Mouse (Mus musculus) lung, postnatal 4 days (tissue): Measurements from ENCODE around the gene Cntn6.

Experiments used
- DNase-seq, 2 experiments: peaks; one replicate each; pipeline ENCODE4 v3.0.0; 2021

The Cntn6 gene

DNA sequence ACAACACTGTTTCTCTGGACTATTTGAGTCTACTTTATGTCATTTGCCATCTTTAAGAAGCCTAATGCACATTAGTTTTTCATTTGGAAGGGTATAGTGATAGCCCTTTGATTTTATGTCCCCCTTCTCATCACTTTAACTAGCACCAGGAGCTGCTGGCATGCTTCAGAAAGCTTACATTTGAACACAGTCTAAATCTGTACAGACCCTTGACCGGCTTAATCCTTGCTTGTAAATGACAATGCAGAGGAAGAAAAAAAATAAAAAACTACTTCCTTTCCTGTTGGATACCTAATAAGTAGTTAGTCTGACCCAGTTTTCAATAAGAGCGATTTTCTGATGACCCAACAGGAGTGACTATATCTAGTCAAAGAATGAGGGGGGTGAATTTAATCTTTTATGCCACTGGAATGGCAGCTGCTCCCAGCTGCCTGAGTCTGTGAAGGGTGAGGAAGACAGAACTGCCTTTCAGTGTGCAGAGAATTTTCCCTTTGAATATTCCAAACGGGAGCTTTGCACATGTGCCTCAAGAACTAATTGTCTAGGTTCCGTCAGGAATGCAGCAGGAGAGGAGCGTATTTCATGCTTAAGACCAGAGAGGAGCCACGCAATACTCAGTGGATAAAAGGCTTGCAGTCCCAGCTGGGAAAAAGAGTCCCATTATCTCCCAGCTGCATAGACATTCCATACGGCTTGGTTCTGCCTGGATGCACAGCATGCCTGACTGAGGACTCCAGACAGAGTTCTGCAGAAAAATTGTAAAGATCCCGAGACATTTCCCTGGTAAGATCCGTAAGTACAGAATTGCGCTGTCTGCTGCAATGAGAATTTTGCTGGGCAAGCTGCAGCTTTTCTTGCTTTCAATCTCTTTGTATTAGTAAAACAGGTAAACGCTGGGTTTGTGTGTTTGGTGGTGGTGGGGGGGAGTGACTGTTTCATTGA, at the start of gene Cntn6:
Gene Cntn6 (plus strand): TSS at position 301 of the 942 bp plus-strand sequence.
- no peak for DNase-seq

DNA sequence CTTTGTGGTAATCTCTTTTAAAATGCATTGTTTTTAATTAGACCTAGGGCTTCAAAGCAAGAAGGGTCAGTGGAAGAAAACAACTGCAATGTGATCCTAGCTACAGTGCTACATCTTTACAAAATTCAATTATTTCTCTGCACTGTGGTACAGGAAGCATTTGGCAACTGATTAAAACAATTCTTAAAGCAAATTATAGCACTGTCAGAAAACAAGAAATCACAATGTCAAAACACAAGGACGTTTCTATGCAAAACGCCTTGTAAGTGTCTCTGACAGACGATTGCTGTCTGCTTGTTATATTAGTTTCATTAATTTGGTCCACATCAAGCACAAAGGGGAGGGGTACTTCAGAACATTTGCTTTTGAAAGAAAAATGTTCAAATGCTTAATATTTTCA, 48.9 kb upstream of the Cntn6 start:
- DNase-seq: no peak

DNA sequence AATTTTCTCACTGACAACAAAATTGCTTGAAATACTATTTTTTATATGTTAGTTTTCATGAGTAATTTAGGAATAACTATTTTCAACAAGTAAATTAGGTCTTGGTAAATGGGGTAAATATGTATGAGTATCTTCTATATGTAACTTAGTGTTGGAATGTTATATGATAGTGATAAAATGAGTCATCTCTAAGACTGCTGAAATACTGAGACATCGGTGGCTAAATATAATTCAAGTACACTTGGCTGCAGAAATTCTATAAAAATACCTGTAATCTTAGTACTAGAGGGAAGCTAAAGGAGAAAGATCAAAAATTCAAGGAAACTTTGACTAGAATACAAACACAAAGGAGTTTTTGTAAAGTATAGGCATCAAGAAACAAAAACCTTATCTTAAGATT, 21.9 kb upstream of the Cntn6 start:
- no peak for DNase-seq

DNA sequence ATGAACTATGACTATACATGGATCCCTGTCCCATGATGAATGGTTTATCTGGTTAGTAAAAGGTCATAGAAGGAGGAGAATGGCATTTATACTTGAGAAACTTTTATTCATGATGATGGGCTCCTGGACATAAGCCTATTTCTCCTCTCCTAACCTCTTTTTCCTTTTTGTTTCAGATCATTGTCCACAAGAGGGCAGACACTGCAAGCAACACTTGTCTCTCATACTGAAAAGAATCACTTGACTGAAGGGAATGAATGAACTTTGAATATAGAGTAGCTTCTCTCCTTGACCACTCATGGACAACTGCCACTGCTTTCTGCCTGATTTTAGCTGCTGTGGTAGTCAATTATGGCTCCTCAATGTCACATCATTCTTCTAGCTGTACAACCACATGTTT, 13.3 kb upstream of the Cntn6 start:
- DNase-seq: no peak

DNA sequence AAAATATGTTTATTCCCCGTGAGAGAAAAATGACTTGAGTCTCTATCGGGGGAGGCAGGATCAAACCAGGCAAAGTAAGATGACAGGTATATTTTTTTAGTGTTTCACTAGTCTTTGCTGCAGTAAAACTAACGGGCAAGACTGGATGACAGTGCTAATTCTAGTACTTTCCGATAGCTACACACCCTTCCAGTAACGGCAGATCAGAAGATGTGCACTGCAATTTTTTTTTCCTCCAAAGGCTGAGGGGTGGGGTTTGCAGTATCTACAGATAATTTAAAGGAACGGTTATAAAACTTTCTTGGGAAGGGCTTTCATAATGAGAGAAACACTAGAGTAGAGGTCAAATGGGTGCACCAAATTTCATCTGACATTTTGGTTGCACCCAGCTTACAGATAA, 869 bp downstream of the Cntn6 start:
- no peak for DNase-seq

DNA sequence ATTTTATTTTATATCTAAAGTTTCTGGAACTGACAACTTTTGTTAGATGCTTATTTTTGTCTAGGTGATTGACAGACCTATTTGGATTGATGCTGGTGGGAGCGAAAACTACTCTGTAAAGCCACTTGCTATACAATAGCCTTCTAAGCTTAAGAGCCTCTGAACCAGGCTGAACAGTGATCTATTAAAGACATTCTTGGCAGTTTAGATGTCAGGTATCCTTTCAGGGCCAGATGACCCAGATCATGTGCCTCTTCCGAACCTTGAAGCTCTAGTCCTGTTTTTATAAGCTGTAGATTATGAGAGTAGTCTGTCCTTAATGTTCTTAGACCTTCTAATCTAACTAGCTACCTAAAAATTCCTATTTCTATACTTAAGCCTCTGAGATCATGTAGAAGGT, 3.2 kb downstream of the Cntn6 start:
- DNase-seq: no peak

DNA sequence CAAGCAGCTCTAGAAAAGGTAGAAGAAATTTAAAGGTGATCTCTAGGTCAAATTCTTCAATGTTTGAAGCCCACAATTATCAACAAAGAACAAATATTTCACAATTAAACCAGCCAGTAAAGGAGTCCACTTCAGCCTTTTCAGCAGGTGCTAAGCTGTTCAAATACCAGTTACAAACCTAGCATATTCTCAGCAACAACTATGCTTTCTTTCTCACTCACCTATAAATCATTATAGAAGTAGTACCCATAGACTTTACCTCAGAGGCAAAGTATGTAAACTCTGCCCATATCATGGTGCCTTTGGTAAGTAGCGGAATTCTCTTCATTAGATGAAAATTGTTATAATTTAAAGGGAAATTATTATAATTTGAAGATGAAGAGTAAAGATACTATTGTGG, 71.4 kb downstream of the Cntn6 start:
- no peak for DNase-seq

DNA sequence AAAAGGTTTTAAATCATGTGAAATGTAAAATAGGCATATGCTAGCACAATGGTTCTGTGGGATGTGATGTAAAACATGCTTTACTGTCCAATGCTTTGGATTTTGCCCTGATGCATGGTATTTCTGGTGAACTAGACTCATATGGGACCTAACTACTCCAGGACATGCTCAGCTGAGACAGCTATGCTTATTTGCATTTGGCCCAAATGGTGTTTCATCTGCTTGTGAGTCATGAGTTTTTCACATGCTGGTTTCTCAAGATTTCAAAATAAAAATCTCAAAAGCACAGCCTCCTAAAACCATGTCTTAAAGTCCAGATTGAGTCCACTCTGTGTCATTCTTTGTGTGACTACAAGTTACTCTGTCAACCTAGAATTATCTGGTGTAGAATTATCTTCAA, 77.0 kb downstream of the Cntn6 start:
- no peak for DNase-seq

DNA sequence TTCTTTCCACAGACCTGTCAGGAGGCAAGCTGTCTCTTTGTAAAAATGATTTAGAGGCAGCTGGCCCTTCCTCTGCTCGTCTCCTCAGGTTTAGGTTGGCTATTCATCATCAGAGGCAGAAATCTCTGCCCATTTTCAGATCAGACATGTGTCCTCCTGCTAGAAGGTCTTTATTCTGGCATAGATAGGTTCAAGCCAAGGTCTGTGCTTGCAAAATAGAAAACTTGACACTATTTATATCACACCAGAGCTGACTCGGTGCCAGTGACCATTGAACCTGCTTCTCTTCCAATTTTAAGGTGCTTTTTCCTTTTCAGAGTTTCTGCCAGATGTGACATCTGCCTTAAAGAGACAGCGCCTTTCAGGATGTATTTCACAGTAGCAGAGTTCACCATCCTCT, 95.4 kb downstream of the Cntn6 start:
- no peak for DNase-seq

DNA sequence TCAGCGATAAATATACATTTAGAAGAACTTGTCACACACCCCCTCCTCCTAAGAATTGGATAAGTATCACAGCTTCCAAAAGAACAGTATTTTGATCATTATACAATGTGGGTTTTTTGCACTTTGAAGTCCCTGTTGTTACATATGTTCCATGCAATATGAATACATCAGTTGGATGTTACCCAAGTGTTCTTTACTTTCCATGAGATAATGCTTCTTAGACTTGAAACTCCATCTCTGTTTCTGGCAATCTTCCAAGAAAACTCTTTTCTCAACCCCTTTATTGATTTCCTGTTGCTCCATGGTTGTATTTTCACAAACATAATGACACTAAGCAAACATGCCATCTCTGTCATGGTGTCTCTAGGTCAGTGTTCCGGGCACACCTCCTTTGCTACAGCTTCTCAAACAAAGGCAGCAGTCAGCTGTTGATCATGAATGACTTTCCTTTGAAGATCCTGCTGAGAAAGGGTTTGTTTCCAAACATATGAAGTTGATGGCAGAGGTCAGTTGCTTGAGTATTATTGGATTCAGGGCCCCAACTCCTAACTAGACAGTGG, 108.3 kb downstream of the Cntn6 start:
- DNase-seq: no peak

DNA sequence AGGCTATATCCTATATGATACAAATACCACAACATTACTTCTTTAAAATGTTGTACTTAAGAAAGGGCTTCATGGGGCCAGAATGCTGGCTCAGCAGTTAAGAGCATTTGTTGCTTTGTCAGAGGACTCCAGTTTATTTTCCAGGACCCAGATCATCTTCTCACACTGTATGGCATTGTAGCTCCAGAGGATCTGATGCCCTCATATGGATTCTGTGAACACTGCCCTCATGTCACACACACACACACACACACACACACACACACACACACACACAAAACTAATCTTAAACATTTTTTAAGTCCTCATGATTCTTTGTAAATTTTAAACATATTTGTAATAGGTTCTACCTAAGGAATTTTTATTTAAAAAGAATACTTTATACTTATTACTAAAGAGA, 110.3 kb downstream of the Cntn6 start:
- DNase-seq: no peak

DNA sequence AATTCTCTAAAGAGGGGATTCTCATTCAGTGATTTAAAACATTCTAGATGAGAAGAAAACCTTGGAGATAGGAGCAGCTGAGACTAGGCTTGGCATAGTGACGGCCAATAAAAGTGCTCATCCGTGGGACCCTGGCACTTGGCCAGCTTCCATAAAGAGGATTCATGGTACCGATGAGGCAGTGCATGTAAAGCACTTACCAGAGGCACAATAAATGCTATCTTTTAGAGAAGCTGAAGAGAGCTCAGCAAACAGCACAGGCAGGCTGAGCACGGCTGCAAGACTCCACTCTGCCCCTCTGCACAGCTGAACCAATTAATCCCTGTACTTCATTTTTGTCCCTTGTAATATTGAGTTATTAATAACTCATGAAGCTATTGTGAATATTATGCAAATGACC, 110.8 kb downstream of the Cntn6 start:
- no peak for DNase-seq

DNA sequence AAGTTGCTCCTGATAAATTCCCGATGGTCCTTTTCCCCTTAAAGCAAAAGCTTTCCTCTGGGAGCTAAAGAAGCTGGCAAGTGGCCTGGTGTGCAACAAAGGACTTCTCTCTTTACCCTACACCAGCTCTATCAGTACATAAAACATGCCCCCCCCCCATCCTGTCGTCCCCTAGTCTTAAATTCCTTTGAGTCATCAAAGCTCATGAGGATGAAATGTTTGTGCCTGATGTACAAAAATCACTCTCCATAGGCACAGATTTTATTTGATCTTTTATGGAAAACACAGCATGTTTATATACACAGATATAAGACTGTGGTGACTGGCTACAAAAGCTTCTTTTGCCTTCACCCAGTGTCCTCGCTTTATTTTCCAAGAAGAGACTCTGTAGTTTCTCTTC, 112.6 kb downstream of the Cntn6 start:
- no peak for DNase-seq

DNA sequence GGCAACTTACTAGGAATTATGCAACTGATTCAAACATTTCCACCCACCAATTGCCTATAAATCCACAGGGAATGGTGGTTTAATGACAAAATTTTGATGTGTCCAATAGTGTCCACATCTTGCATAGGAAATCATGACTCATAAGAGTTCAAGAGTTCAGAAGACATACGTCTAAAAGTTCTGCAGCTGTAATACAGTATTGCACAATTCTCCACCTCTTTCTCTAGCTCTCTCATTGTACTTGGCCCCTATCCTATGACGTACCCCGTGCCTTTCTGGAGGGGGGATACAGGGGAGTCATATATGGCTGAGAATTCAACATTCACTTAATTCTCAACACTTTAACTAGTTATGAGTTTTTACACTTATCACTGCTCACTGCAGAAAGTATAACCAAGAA, 160.9 kb downstream of the Cntn6 start:
- DNase-seq: no peak

DNA sequence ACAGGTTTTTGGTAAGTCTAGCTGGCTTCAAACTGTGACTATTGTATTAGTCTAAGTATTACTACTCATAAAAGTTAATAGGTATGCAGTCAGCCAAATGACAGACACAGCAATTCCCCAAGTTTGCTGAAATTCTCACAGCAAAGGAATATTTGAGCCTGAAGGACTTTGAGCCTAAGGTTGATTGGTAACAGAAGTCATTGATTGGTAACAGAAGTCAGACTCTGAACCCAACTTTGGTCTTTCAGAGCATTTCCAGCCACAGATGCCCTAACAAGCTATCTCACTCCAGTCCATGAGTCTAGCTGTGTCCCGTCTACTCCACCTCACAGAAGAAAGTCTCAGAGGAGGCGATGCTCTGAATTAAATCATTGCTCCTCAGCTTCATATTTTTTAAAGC, 176.1 kb downstream of the Cntn6 start:
- no peak for DNase-seq

DNA sequence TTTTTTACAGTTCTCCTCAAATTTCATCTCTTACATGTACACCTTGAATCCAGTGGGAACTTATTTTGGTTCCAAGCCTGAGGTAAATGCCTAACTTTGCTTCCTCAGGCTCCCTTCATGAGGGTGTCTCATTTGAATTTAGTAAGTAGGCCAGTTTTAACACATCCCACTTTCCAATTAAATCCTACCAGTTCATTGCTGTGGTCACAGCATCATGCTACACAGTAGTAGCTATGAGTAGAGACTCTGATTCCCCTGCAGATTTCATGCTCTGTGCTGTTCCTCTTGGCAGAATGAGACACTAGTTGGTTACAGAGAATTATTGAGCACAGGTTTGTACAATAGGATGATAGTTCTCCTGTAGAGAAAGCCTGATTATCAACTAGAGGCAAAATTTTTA, 181.7 kb downstream of the Cntn6 start:
- DNase-seq: no peak

DNA sequence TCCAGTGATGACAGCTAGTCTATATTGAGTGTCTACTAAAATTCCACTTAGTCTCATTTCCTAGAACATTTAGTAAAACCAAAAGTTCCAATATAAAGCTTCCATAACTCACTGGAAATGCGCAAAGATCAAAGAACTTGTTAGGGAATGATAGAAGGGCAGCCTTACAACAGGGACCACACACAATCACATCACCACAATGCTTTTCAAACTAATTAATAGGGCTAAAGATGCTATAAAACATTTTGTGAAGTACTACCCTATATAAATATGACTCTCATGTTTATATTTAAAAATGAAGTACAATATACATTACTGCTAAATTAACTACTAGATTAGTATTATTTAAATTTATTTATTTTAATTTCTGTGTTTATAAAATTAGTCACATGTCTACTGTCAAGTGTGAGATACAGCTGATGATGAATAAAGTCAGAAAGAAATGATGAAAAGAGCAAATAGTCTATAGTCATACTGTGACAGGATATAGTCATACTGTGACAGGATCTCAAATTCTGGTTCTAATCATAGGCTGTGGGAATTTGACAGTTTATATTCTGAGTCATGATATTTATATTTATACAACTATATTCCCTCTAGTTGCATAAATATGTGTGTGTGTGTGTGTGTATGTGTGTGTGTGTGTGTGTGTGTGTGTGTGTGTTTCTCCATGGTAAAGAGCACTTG, 187.4 kb downstream of the Cntn6 start:
- no peak for DNase-seq

DNA sequence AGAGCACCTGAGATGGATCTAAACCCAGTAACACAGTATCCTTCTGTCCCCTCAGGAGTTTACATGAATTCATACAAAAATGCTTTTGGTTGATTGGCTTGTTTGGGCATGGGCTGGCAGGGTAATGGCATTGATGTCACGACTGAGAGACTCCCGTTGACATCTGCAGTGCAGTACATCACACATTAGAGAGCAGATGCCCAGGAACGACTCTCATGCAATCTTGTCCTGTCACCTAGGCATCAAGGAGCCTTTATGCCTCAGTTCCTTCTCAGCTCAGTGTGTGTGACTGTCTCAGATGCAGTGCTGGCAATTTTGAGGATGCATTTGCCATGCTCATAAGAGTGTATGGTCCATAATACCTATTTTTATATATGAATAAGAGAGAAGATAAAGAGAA, 195.4 kb downstream of the Cntn6 start:
- no peak for DNase-seq

DNA sequence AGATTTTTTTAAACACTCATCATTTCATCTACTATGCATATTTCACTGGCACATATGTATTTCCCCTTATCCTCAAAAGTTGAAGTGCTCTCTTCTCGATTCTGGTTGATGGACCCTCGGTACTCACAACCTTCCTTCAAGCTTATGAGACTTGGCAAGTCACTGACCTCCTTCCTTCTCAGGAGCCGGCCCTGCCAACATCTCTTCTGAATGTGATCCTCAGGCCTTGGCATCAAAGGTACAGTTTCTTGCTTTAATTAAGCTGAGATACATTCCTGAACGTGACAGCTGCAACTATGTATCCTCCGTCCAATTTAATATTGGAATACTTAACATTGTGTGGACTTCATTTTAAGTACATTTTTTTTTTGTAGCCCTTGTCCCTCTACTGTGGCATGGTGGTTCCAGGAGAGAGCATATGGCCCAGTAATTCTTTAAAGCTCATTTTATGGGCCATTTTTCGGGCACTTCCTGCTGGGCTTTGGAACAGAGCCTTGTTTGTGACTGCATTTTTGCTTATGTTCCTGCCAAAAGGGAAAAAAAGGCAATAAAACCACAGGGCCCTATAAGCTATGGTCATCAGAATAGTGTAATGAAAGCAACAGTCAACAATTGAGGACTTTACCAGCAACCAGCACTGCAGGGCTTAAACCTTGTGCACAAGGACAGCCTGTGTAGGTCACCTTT, 196.0 kb downstream of the Cntn6 start:
- DNase-seq: no peak

DNA sequence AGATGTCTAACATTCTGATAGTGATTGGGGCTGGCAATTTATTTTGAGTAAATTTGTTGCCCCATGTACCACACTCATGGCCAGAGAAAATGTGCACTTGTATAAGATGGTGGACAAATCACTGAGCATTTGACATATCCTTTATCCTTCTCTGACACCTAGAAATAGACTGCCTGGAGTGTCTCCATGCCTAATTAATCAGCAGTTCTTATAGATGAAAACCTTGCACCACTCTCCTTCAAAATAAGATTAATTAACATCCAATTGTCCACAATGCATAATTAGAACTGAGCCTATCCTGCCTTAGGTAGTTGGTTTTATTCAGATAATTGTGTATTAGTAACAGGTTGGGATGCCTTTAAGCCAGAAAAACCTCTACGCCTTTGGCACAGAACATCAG, 236.0 kb downstream of the Cntn6 start:
- no peak for DNase-seq

DNA sequence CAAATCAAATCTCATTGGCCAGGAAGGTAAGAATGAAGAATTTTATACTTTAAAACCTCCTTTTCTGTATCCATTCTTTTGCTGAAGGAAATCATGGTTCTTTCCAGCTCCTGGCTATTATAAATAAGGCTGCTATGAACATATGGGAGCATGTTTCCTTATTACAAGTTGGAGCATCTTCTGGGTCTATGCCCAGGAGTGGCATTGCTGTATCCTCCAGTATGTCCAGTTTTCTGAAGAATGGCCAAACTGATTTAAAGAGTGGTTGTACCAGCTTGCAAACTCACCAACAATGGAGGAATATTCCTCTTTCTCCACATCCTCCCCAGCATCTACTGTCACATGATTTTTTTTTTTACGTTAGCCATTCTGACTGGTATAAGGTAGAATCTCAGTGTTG, 241.7 kb downstream of the Cntn6 start:
- DNase-seq: no peak

DNA sequence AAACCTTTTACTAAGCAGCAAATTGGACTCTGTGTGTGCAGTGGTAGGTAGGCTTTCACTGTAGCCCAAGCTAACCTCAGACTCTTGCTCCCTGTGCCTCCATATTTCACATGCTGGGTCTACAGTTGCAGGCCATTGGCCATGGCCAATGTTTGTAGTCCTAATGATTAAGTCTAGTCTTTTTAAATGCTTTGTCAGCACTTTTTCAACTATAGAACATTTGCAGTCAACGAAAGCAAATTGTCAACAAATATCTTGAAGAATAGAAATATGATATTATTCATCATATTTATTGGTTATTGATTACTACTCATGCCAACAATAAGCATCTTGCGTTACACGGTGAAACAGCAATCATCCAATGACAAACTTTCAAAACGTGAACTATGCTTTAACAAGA, 246.4 kb downstream of the Cntn6 start:
- no peak for DNase-seq

DNA sequence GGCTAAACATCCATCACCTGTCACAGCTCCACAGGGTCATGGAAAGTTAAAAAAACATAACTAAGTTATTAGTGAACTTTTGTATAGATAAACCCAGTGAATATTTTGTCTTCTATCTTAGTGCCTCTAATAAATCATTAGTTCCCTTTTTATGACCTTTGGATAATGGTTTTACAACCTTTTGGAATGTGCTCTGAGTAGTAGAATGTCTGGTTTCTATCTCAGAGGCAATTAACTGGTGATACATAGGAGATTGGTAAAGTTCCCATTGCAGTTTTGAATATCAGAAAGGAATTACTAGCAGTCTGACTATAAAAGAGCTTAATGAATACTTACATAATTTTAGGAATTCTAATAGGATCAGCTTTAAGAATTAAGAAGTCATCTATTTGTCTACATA, 265.5 kb downstream of the Cntn6 start:
- no peak for DNase-seq

DNA sequence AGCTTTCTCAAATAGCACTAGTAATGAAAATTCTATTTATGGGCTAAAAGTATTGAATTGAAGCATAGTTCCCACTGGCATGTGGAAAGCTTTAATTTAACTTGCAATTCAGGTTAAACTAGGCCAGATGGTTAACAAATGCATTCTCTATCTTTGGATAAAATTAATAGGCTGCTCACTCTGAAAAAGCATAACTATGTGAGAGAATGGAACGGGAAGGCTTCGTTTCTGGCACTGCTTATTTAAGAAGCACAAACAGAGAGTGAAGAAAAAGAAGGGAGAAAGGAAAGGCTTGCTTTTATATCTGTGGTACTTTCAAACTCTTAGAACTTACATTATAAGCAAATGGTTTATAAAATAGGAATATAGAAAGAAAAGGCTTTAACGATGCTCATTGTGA, 268.6 kb downstream of the Cntn6 start:
- no peak for DNase-seq
